Mouse (Mus musculus): ENCODE measurements around the gene Hoxd9.

GRCm38 (mm10) chr2:74704999-74705466 is 7.5 kb downstream of the Hoxd9 start:
- no peak for TF ChIP-seq POLR2A (IDR thresholded peaks at IDR 0.05; ENCODE audit: control insufficient read depth, extremely low read depth, insufficient read depth, low read length, poor library complexity)
- no peak for TF ChIP-seq CTCF (IDR thresholded peaks at IDR 0.05; ENCODE audit: borderline replicate concordance, control insufficient read depth, extremely low read depth, insufficient read depth, low read length, poor library complexity)

All from thymus, adult 2 months (tissue).